Mouse (Mus musculus): ENCODE data around the gene Mtf1.

Gene Mtf1

GRCm38 (mm10) chr4:124856294-124856693 lies 54.4 kb downstream of the Mtf1 start:
- no peak for DNase-seq (ENCODE audit: low read depth, low spot score)

GRCm38 (mm10) chr4:124858370-124858769 lies 56.5 kb downstream of the Mtf1 start:
- DNase-seq (ENCODE audit: low read depth, low spot score) = no peak

DNA sequence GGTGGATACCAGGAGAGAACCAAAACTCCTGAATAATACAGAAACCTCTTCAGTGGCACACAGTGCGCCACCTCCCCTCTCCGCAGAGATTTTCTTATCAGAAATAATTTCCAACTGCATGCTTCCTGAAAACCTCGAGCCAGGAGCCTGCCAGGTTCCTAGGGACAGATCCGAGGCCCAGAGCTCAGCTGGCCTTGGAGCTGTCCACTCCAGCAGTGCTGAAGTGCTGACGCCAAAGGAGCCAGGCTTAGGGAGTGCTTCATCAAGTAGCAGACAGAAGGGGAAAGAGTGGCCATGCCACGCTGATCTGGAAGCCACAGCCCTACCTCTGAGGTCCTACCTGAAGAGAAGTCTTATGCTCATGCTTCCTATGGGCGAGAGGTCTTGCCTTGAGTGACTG lies 58.5 kb downstream of the Mtf1 start:
- DNase-seq (ENCODE audit: low read depth, low spot score) = peak; percentile 27

GRCm38 (mm10) chr4:124861283-124862188 lies 59.6 kb downstream of the Mtf1 start, which contains the start of gene Maneal:
Maneal (minus strand) TSS chr4:124862171.
- DNase-seq (ENCODE audit: low read depth, low spot score) = no peak

GRCm38 (mm10) chr4:124872719-124873118 lies 70.8 kb downstream of the Mtf1 start:
- no peak for DNase-seq (ENCODE audit: low read depth, low spot score)

DNA sequence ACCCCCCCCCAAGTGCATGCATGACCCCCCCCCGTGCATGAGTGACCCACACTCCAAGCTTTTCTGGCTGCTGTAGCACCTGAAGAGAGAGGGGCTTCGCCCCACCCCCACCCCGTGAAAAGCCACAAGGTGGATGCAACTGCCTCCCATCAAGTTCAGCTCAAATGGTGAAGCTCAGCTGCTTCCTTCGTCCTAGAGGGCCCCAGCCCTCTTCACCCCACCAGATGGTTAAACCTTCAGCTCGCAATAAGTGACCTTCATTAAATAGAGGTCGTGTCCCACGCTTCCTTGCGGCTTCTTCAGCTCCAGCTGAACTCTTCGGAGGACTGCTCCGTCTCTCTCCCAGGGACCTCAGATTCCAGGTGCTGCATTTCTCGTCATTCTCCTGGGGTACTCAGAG lies 78.7 kb downstream of the Mtf1 start, which contains the start of gene Epha10:
Epha10 (plus strand) TSS at position 301 of the 400 bp plus-strand sequence.
- DNase-seq (ENCODE audit: low read depth, low spot score) = no peak

- no peak for DNase-seq (ENCODE audit: low read depth, low spot score)
Measured at GRCm38 (mm10) chr4:124881341-124881908, 79.5 kb downstream of the Mtf1 start.

DNA sequence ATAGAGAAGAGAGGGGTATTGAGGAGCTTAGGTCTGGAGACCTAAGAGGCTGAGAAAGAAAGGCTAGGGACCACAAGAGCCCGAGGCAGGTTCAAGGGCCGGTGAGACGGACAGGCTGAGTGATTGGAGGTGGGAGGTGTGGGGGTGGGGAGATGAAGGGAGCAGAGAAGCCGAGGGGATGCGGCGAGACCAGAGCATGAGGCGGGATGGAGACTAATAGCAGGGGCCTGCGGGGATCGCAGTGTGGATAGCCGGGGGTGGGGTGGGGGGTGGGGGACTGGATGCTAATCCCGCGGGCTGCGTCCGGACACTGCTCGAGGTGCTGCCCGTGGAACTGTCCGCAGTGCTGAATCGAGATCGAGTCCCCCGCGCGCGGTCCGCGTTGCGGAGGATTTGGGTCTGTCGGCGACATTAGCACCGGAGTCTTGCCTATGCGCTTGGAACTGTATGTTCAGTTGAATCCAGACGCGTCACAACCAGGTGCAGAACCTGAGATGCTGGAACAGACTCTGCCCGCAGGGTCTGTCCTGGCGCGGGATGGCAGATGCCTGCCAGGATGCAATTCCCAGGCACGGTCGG lies 80.3 kb downstream of the Mtf1 start:
- DNase-seq (ENCODE audit: low read depth, low spot score) = no peak

DNA sequence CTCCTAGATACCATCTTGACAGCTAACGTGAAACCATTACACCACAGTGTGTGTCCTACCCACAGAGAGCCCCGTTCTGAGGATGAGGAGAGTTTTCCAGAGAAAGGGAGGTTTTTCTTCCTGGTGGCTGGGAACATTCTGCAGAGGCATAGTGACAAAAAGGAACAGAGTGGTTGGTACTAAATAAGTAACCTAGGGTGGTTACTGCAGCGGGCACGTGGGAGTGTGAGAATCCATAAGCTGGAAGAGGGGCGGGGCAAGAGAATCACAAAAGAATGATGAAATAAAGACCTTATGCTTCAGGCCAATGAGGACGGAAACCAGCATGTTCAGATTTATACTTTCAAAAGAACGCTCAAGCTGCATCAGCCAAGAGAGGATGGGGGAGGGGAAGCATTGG lies 86.8 kb downstream of the Mtf1 start:
- DNase-seq (ENCODE audit: low read depth, low spot score) = no peak

DNA sequence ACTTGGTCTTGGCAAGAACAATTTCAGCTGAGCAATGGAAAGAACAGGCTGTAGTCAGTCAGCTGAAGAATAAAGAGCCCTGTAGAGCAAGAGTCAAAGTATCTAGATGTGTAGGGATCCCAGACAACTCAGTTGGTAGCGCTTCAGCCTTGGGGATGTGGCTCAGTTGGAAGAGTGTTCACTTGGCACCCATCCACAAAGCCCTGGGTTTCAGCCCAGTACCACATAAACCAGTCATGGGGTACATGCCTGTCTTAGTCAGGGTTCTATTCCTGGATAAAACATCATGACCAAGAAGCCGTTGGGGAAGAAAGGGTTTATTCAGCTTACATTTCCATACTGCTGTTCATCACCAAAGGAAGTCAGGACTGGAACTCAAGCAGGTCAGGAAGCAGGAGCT lies 88.0 kb downstream of the Mtf1 start:
- no peak for DNase-seq (ENCODE audit: low read depth, low spot score)

- no peak for DNase-seq (ENCODE audit: low read depth, low spot score)
Measured at GRCm38 (mm10) chr4:124890831-124891230, 88.9 kb downstream of the Mtf1 start.

- DNase-seq (ENCODE audit: low read depth, low spot score) = no peak
Measured at GRCm38 (mm10) chr4:124893769-124894168, 91.9 kb downstream of the Mtf1 start.

DNA sequence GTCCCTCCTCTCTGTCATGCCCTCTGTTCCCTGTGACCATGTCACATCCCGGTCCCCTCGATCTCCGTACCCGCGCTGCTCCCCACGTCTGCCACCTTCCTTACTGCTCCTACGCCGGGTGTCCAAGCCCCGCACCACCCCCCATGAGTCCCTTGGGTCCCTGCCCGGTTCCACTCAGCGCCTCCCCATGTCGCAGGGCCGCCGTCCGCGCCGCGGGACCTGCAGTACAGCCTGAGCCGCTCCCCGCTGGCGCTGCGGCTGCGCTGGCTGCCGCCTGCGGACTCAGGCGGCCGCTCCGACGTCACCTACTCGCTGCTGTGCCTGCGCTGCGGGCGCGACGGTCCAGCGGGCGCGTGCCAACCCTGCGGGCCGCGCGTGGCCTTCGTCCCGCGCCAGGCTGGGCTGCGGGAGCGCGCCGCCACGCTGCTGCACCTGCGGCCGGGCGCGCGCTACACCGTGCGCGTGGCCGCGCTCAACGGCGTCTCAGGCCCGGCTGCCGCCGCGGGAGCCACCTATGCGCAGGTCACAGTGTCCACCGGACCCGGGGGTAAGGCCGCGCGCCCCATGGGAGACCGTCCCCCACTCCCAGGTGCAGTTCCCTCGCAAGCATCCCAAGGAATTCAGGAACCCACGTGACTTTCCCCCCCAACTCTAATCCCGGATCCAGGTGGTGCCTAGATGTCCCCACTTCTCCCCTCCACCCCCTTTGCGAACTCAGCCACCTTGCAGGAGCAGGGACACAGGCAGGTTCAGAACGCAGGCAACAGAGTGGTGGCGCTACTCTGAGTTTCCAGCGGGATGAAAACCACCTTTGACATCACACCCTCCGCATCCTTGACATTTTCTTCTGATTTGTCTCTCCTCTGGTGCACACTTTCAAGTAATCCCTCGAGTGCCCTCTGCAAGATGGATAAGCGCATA lies 92.9 kb downstream of the Mtf1 start:
- DNase-seq (ENCODE audit: low read depth, low spot score) = no peak

DNA sequence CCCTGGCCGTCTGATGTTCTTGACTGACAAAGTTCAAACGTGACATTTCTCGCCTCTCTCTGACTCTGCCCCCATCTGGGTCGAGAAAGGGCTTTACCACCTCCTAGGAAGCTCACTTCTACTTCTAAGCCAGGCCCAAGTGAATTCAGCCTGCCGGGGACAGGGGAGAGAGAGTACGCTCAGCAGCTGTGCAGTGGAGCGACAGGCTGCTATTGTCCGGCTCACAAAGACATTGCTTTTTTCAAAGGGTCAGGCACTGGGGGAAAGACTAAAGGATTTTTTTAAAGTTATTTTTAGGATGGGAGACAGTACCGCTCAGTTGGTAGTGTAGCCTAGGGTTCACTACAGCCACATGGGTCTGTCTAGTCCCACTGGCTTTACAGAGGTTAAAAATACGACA lies 96.5 kb downstream of the Mtf1 start:
- DNase-seq (ENCODE audit: low read depth, low spot score) = no peak

Data from skeletal muscle tissue, adult 2 months (tissue).